Mouse (Mus musculus): Measurements from ENCODE around the gene Rhot2.
"Not testable (repeated sequence)": the region's sequence is repeated elsewhere in the genome, so short reads cannot be mapped to it uniquely, and the experiment has no call there.

Gene Rhot2

DNA sequence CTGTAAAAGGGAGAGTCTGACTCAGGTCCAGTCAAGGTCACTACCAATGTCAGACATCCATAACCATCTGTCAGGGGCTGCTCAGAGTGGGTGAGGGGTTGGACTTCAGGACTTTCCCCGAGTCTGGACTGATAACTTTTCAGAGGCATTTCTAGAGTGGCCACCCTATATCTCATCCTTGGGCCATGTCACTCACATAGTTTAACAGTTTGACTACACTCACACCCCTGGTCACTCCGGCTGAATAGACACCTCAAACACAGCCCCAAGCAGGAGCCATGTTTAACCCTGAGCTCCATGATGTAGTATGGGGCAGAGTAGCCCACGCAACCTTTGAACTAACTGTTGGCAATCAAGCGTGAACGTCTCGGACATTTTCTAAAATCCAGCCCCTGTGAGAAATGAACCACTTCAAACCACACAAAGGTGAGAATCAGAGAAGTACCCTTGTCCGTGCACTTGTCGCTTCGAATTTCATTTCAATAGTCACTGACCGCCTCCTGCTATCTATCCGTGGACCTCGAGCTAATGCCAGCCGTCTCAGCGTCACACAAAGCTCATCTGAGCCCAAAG is 29.6 kb upstream of the Rhot2 start:
- DNase-seq (ENCODE audit: extremely low spot score): no peak

DNA sequence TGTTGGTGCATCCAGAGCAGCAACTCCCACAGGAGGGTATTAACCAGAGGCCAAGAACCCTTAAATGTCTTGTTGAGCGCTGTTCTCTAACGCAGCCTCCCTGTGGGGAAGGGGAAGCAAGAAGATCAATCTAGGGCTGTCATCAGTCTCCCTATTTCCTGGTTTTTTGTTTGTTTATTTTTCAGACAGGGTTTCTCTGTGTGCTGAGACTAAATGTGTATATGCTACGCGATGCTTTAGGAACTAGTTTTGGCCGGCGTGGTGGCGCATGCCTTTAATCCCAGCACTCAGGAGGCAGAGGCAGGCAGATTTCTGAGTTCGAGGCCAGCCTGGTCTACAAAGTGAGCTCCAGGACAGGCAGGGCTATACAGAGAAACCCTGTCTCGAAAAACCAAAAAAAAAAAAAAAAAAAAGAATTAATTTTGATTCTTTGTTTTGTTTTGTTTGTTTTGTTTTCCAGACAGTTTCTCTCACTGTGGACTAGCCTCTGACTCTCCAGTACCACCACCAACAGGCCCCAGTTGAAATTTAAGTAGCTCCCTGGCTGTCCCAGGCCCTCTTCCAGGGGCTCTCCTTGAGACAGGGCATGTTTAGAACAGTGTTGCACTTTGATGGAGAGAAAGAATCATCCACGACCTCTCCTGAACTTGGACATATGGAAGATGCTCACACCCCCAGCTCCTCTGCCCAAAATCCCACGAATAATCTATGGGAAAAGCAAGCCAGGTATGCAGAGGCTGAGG is 28.9 kb upstream of the Rhot2 start:
- DNase-seq (ENCODE audit: extremely low spot score): no peak

DNA sequence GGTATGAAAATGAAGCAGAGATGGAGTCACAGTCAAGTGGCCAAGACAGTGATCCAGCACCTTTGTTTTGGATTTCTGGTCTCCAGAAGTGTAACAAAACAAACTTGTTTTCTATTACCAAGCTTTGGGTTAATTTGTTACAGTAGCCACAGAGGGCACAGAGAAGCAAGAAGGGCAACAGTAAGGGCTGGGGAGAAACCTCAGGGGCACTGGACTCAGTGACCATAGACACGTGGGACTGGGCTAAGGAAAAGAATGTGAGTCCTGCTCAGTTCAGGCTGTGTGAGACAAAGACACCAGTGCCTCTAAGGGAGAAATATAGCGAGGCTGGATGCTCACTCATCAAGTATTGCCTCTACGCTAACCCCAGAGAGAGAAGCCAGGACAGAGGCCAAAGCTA is 28.0 kb upstream of the Rhot2 start:
- no peak for DNase-seq (ENCODE audit: extremely low spot score)

DNA sequence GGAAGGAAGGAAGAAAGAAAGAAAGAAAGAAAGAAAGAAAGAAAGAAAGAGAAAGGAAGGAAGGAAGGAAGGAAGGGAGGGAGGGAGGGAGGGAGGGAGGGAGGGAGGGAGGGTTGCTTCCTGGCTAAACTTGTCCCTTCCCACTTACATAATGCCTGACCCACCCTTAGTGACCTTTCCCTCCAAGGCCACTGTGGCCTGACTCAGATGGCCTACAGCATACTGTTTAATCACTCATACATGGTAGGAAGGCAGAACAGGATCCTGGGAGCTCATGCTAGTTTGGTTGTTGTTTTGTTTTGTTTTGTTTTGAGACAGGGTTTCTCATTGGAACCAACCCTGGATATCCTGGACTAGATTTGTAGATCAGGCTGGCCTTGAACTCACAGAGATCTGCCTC is 26.9 kb upstream of the Rhot2 start:
- DNase-seq (ENCODE audit: extremely low spot score): not testable (repeated sequence)

DNA sequence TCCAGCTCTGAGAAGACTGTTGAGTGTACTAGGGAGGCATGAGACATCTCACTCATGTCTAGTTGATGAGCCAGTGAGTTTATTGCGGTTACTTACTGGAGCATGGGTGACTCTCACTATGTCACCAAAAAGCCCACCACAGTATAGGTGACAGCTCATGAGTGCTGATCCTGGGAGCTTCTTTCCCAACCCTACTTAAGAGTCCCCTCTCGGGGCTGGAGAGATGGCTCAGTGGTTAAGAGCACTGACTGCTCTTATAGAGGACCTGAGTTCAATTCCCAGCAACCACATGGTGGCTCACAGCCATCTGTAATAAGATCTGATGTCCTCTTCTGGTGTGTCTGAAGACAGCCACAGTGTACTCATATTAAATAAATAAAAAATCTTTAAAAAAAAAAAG is 25.3 kb upstream of the Rhot2 start:
- DNase-seq (ENCODE audit: extremely low spot score): no peak

DNA sequence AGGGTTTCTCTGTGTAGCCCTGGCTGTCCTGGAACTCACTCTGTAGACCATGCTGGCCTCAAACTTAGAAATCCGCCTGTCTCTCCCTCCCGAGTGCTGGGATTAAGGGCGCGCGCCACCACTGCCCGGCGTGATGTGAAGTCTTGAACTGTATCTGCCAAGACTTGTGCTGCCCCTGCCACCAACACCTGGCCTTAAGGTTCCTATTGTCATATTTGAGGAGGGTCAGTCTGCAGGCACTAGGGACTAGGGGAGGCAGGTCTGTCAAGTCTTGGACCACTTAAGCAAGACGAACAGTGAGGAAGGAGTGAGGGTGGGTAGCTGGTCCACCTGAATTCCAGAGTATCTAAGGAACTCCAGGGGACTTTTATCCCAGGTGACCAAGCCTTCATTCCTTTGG is 24.8 kb upstream of the Rhot2 start:
- DNase-seq (ENCODE audit: extremely low spot score): no peak

DNA sequence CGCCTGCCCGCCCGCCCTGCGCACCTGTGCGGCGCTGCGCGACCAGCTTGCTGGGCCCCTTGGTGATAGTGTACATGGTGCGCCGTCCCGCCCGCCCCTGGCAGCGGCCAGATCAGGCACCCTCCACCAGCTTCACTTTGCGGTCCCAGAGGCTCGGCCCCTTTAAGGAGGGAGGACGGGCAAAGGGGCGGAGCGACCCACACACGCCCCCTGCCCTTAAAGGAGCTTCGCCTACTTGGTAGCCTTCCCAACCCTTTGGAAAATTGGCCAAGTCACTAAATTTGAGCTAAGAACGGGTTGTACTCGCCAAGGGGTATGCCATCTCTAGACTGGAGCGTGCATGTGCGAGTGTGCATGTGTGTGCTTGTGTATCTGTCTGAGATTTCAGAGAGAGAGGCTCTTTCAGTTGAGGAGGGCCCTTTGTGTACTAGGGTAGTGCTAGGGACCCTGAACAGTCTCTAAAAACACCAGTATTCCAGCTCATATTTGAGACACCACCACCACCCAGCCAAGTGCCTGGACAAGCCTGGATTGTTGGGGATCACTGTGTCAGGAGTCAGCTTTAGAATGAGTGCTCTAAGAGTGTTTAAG is 24.0 kb upstream of the Rhot2 start, which contains the start of gene Mcrip2:
Mcrip2 (minus strand) TSS at position 164 of the 591 bp plus-strand sequence.
- peak; percentile 84 for DNase-seq (ENCODE audit: extremely low spot score)

DNA sequence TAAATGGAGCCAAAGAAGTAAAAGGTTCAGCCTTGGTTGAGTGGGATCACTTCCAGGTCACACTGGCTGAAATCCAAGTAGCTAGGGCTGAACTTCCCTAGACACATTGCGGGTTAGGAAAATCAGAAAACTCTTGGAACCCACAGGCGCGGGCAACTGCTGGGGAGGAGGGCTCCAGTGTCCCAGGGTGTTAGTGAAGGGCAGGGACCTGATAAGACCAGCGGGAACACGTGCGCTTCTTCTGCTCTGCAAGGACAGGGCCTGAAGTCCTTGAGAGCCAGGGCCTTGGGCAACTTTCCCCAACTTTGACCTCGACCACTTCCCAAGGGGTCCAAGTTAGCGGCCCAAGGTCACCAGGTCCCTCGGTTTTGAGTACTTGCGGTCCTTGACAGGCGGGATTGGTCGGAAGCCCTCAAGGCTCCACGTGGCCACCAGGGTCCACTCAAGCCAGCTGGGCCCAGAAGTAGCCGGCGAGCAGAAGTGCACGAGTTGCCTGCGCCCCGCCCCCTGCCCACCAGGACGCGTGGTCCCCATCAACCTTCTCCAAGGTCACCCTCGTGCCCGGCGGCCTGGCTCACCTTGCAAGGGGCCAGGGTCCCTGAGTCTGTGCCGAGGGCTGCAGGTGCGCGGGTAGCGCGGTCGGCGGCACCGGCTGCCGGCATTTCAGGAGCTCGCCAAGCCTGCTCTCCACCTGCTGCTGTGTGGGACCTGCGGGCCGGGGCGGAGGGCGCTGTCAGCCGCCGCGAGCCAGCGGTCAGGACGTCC is 23.4 kb upstream of the Rhot2 start:
- peak; percentile 73 for DNase-seq (ENCODE audit: extremely low spot score)

DNA sequence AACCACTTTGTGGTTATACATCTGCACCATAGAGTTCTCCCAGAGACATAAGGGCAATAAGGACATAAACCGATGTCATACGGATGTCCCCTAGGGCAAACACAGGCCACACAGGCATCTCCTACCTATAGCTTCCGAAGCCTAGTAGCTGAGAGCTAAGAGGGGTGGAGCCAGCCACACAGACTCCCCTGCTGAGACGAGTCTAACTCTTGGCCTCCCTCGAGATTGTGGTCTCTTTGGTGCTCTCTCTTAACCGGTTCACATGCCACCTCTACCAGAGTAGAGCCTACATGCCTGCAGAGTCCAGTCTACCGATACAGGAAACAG is 22.8 kb upstream of the Rhot2 start:
- DNase-seq (ENCODE audit: extremely low spot score): no peak

DNA sequence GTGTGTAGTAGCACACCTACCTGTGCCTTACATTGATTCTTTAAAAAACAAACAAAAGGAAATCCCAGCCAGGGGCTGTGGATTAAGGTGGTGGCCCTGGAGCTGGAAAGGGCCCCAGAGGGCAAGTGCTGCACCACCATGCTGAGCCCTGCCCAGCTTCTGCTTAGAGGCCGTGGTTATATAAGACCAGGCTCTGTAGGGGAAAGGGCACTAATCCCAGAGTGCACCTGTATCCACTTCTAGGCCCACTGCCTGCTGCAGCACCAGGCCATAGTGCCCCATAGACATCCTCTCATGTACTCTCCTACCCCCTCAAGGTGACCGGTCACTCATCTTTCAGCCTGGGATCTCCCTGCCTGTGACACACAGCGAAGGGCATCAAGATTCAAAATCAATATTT is 21.5 kb upstream of the Rhot2 start:
- DNase-seq (ENCODE audit: extremely low spot score): no peak

DNA sequence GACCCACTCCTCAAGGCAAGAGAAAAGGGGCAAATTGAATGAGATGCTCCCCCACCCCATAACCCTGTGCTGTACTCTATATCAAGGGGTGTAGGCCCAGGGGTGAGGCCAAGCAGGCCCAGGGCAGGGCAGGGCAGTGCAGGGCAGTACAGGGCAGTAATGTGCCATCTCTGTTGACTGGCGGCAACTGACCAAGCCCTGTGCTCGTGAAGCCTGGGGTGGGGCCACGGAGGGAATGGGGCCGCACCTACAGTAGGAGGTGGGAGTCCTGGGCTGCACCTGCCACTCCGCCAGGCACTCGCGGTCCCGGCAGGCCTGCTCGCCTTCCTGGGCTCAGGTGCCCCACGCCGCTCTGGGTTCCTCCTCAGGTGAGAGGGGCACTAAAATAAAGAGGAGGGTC is 20.6 kb upstream of the Rhot2 start:
- DNase-seq (ENCODE audit: extremely low spot score): no peak

DNA sequence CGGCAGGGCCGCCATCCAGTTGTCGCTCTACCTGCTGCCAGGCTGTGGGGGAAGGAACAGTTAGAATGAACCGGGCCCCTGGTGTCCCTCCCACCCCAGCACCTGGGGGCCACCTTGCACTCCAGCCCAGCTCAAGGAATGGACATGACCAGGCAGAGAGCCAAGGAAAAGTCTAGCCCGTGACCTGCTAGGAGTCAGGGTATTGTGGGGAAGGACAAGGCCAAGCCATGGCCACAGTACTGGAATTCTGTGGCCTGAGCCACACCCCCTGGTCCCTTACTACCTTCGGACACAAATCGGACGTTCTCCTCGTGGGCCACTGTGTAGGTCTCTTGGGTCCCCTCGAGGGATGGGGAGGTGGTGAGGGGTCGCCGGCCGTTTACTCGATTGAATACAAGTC is 19.7 kb upstream of the Rhot2 start:
- no peak for DNase-seq (ENCODE audit: extremely low spot score)

DNA sequence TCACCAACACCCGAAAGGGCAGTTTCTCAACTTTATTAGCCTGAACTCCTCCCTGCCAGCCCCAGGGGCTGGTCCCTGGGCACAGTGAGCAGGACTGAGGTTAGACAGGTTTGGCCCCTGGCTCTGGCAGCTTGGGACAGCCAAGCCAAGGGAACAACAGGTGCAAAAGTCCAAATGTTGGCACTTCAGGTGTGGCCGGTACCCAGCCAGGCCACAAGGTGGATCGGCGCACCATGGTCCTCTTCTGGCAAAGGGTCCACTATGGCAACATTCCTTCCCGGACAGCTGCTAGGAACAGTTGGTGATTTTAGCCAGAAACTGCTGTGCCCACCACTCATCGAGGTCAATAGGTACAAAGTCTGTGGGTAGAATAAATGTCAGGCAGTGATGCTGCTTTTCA is 19.0 kb upstream of the Rhot2 start:
- no peak for DNase-seq (ENCODE audit: extremely low spot score)

DNA sequence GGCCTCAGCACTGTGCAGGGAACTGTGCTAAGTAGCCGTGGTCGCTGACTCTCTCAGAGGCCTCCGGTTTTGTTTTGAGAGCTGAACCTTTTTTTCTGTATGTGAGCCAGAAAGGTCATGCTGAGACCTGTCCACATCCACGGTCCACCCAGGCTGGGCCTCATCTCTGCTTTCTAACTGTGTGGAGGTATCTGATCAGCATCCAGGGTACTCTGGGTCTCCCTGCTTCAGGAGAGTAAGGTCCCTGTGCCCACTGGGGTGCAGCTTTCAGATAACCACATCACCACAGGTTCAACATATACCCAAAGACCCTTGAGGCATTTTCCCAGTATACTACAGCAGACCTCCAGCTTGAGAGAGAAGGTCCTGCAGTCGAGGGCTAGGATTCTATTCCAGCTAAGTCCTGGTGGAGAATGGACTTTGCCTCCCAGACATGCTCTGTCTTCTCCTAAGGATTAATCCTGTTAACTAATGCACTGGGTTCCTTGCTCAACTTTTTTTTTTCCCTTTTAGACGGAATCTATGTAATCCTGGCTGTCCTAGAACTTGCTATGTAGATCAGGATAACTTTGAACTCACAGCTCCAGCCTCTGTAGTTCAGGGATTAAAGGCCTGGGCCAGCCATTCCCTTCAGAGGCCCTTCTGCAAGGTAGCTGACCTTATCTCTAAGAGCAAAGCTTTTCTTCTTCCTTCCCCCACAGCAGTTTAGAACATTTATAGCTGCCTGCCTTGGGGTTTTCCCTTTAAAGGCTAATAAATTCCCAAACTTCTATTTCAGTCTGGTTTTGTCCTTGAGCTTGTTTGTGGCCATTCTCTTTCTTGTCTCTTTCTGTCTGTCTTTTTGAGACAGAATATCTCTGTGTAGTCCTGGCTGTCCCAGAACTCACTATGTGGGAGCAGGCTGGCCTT is 17.3 kb upstream of the Rhot2 start:
- DNase-seq (ENCODE audit: extremely low spot score): no peak

DNA sequence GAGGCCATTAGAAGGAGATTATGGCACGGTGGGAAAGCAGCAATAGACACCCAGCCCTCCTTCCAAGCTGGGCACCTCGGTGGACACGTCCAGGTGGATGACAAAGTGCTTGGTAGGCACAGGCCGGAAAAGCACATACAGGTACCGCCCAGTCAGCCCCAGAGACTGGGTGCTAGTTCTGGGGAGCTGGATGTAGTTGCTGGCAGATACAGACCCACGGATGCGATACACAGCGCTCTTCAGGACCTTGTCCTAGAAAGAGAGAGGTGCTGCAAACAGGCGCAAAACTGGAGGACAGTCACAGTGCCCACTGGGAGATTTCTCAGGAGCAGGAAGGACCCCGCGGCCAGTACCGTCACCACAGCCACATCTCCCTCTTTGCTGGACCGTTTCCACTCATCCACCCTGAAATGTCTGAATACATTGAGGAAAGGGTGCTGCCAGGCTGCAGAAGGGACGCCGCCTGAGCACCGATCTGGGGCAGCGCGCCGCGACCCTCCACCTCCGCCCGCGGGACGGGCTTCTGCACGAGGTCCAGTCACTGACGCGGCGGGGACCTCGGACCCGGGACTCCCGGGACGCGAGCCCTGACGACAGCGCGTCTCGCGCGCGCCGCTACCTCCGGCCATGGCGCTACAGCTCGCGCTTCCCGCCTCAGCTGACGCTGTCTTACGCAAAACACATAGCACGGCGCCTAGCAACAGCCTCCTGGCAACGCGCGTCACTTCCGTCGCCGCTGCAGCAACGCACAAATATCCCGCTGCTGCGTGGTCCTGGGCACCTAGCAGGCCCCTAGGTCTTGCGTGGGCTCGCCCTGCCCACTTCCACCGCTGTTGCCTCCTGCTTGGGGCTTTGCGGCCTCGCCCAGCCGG is 16.4 kb upstream of the Rhot2 start, which contains the start of gene Wdr90:
Wdr90 (minus strand) TSS at position 670 of the 872 bp plus-strand sequence.
- peak; percentile 87 for DNase-seq (ENCODE audit: extremely low spot score)

DNA sequence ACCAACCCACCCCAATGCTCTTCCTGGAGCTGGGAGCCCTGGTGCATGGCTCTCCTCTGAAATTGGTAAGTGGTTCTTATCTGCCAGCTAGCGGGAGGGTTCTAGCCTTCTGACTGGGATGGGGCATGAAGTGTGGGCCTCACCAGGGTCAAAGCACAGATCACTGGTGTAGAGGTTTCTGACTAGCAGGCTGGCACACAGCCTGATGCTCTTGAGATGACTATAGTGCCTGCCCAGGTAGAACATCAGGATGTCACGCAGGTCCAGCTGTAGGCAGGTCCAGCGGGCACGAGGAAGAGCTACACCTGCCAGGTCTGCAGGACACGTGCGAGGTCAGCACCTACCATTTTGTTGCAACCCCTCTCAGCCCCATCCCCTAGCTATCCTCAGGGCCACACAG is 15.6 kb upstream of the Rhot2 start:
- no peak for DNase-seq (ENCODE audit: extremely low spot score)

DNA sequence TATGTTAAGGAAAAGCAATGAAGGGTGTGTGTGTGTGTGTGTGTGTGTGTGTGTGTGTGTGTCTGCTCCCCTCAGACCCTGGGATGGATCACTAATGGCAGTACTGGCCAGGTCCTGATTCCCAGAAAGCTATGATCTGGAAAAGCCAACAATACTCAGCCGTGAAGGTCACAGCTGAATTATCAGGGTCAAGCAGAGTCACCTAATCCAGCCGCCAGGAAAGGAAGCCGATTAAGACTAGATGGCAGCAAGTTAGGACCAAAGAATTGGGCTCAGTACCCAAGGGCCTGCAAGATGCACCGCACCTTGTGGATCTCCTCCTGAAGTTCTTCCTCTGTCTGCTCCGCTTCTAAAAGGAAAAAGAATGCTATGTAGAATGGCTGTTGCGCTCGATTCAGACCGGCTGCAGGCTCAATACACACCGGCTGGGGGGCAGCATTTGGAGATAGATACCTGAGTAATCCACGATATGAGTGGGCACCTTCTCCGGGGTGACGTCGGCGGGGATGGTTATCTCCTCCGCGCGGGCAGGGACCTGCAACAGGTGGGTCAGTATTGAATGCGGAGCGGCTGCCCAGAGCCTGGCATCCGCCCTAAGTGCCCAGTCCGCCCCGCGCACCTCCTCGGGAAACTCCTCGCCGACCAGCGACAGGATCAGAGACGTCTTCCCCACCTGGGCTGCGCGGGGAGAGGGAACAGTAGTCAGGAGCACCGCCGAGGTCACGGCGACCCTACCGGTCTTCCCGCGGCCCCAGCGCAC is 835 bp downstream of the Rhot2 start:
- DNase-seq (ENCODE audit: extremely low spot score): no peak

DNA sequence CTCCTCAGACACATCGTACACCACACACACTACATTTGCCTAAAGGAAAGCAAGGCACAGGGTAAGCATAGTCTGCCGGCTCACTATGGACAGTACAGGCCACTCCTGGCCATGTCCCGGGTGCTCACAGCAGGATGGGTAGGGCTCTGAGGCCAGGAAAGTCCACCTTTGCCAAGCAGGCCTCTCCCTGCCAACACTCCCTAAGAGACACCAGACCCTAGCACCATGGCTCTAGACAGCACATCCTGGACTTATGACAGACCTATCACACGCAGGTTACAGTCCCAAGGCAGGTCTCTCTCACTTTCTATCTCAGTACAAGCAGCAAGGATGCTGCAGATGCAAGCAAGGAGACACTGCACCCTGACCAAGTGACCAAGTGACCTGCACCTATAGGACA is 1.5 kb downstream of the Rhot2 start:
- no peak for DNase-seq (ENCODE audit: extremely low spot score)

DNA sequence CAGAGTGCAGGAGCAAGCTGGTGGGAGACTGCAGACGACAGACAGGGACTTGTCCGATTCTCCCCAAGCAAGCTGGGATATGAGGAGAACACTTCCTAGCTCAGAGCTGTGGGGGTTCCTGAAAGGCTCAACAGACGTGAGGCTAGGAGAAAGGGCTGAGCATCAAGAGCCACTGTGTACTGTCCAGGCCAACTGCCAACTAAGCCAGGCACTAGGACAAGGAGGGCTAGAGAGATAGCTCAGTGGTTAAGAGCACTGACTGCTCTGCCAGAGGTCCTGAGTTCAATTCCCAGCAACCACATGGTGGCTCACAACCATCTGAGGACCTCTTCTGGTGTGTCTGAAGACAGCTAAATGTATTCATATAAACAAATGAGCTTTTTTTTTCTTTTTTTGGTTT is 2.1 kb downstream of the Rhot2 start:
- no peak for DNase-seq (ENCODE audit: extremely low spot score)
